Mouse (Mus musculus): ENCODE measurements at regions not wholly inside any gene's neighbourhood (a gene's known extent, or its start where the extent isn't known, plus 50 kb on each side); places are given as distances from the start of the nearest gene placed in this dataset.

GRCm38 (mm10) chr4:124178401-124179018 lies 260.7 kb upstream of the 4930535I16Rik start:
- DNase-seq (ENCODE audit: low read depth): no peak

GRCm38 (mm10) chr4:124175531-124175930 lies 257.7 kb upstream of the 4930535I16Rik start:
- no peak for DNase-seq (ENCODE audit: low read depth)

GRCm38 (mm10) chr4:124154627-124155026 lies 236.8 kb upstream of the 4930535I16Rik start:
- DNase-seq (ENCODE audit: low read depth): peak; percentile 3

GRCm38 (mm10) chr4:124149771-124150451 lies 232.1 kb upstream of the 4930535I16Rik start:
- DNase-seq (ENCODE audit: low read depth): no peak

- no peak for DNase-seq (ENCODE audit: low read depth)
These were observed 231.2 kb upstream of the 4930535I16Rik start for GRCm38 (mm10) chr4:124149037-124149436.

GRCm38 (mm10) chr4:124147276-124147675 lies 229.5 kb upstream of the 4930535I16Rik start:
- no peak for DNase-seq (ENCODE audit: low read depth)

GRCm38 (mm10) chr4:124146135-124146534 lies 228.3 kb upstream of the 4930535I16Rik start:
- no peak for DNase-seq (ENCODE audit: low read depth)

GRCm38 (mm10) chr4:124143630-124144029 lies 225.8 kb upstream of the 4930535I16Rik start:
- no peak for DNase-seq (ENCODE audit: low read depth)

- no peak for DNase-seq (ENCODE audit: low read depth)
These were observed 225.4 kb upstream of the 4930535I16Rik start for GRCm38 (mm10) chr4:124143226-124143625.

GRCm38 (mm10) chr4:124142083-124142482 lies 224.3 kb upstream of the 4930535I16Rik start:
- peak; percentile 66 for DNase-seq (ENCODE audit: low read depth)

GRCm38 (mm10) chr4:124135165-124135470 lies 217.3 kb upstream of the 4930535I16Rik start:
- DNase-seq (ENCODE audit: low read depth): no peak

GRCm38 (mm10) chr4:124134341-124135164 lies 216.7 kb upstream of the 4930535I16Rik start:
- no peak for DNase-seq (ENCODE audit: low read depth)

- peak; percentile 11 for DNase-seq (ENCODE audit: low read depth)
These were observed 213.1 kb upstream of the 4930535I16Rik start for GRCm38 (mm10) chr4:124130946-124131345.

GRCm38 (mm10) chr4:124126258-124126657 lies 208.4 kb upstream of the 4930535I16Rik start:
- no peak for DNase-seq (ENCODE audit: low read depth)

- DNase-seq (ENCODE audit: low read depth): no peak
These were observed 202.5 kb upstream of the 4930535I16Rik start for GRCm38 (mm10) chr4:124120334-124120733.

- peak; percentile 56 for DNase-seq (ENCODE audit: low read depth)
These were observed 196.1 kb upstream of the 4930535I16Rik start for GRCm38 (mm10) chr4:124113856-124114345.

- DNase-seq (ENCODE audit: low read depth): peak; percentile 22
These were observed 192.9 kb upstream of the 4930535I16Rik start for GRCm38 (mm10) chr4:124110705-124111104.

GRCm38 (mm10) chr4:124109371-124109770 lies 191.5 kb upstream of the 4930535I16Rik start:
- no peak for DNase-seq (ENCODE audit: low read depth)

GRCm38 (mm10) chr4:124102684-124103083 lies 184.9 kb upstream of the 4930535I16Rik start:
- peak; percentile 31 for DNase-seq (ENCODE audit: low read depth)

- DNase-seq (ENCODE audit: low read depth): no peak
These were observed 169.0 kb upstream of the 4930535I16Rik start for GRCm38 (mm10) chr4:124086801-124087200.

- no peak for DNase-seq (ENCODE audit: low read depth)
These were observed 168.4 kb upstream of the 4930535I16Rik start for GRCm38 (mm10) chr4:124086254-124086653.

GRCm38 (mm10) chr4:124079603-124080002 lies 161.8 kb upstream of the 4930535I16Rik start:
- DNase-seq (ENCODE audit: low read depth): no peak

GRCm38 (mm10) chr4:124075551-124075950 lies 157.7 kb upstream of the 4930535I16Rik start:
- DNase-seq (ENCODE audit: low read depth): no peak

Measured in 416B (cell line).